Mouse (Mus musculus) lung, postnatal 0 days (tissue): ENCODE results near the gene Rhob.

ENCODE experiments used
- CTCF ChIP-seq: IDR thresholded peaks from 2 replicates; pipeline ENCODE4 v1.5.1; 2016; ENCODE audit warnings: antibody characterized with exemption, mild to moderate bottlenecking
- EP300 ChIP-seq: IDR thresholded peaks from 2 replicates; pipeline ENCODE4 v1.6.1; 2016; ENCODE audit warnings: antibody characterized with exemption, mild to moderate bottlenecking, control low read depth

DNA sequence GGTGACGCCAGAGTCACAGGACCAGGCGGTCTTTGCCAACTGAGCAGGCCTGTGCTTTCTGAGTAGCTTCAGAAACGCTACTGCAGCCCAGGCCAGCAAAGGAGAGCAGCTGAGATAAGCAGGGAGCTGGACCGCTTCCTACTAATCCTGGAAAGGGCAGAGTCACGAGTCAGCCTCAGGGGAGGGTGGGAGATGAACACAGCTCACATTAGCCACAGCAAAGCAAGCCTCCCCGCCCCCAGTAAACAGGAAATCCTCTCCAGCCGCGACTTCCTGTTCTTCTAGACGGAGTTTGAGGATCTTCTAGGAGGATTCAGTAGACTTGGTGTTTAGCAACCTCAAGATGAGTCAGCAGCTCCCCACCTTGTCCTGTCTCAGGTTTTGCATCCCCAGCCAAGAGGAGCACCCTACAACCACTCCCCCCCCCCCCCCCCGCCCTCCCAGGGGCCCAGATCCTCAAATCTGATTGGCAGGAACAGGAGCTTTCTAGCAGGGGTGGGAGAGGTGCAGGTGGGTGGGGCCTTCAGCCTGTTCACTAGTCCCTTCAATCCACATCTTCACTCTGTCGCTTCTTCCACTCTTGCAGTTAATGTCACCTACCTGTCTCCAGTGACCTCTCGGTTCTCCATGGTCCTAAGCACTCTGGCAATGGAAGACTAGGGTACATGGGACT lies 21.7 kb upstream of the Rhob start:
- TF ChIP-seq EP300 (peak; percentile 85), CTCF (no peak)
